Comparison of ENCODE assay signal across 8 mouse cellular contexts in the genomic region with DNA sequence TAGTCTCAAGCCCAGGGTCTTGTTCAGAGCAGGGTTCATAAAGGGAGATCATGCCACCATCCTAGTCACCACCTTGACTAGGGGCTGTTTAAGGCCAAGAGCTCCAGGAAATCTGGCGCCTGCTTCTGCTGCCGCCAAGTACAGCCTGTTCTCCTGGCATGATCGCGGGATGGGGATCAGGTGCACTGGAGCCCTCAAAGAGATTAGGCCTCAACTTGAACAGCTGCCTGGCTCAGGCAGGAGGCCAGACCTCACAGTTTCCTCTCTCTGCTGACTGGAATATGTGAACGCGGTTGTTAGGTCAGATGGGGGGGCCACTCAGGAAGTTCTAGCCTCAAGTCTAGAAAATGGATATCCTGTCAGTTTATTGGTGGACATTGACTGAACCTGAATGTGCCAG. TPM values are rescaled to one million over a fixed set of nuclear protein-coding genes. Genes with fewer than 3 reads are reported as not detected.
DNase-seq lines count a peak whose midpoint lies in the region; ATAC-seq and TF ChIP-seq lines count a peak whose summit lies in the region.

No protein-coding gene starts in this region.

- 55% methylated on average over 6 of the region's 6 CpGs for WGBS in forebrain, postnatal 0 days
- WGBS in forebrain, embryonic 11.5 days, result 93% methylated on average over 6 of the region's 6 CpGs
- 33% methylated on average over 6 of the region's 6 CpGs for WGBS in heart, embryonic 14.5 days

- H3K9me3 ChIP-seq in forebrain, postnatal 0 days (ENCODE audit: low read length), result no peaks in the 10 kb centered on the region
- no peaks in the 10 kb centered on the region for H3K9me3 ChIP-seq in forebrain, embryonic 11.5 days (ENCODE audit: control insufficient read depth, low read length)
- H3K9me3 ChIP-seq in heart, embryonic 14.5 days (ENCODE audit: control insufficient read depth, low read length), result no peaks in the 10 kb centered on the region

- no peak overlapping the region for H3K27ac ChIP-seq in forebrain, postnatal 0 days (ENCODE audit: low read depth, low read length)
- no peak overlapping the region for H3K27ac ChIP-seq in forebrain, embryonic 11.5 days (ENCODE audit: low read depth, low read length)
- peak overlapping the region in 1 of 2 experiments; percentile 47; a peak in 2 of 4 replicates for H3K27ac ChIP-seq in heart, embryonic 14.5 days (replicated peaks in 1 of 2; ENCODE audit: control insufficient read depth in 1 of 2, insufficient read depth in 1 of 2, low read depth in 2 of 2, low read length in 2 of 2)

- H3K36me3 ChIP-seq in forebrain, postnatal 0 days (ENCODE audit: insufficient read depth), result no peaks in the 10 kb centered on the region
- no peaks in the 10 kb centered on the region for H3K36me3 ChIP-seq in forebrain, embryonic 11.5 days (ENCODE audit: control insufficient read depth, insufficient read depth, low read length)
- H3K36me3 ChIP-seq in heart, embryonic 14.5 days (ENCODE audit: control insufficient read depth, insufficient read depth, low read length), result peaks cover 3% of the 10 kb centered on the region; the same call in 1 of the 2 replicates

- no peaks in the 10 kb centered on the region for H3K4me1 ChIP-seq in forebrain, postnatal 0 days (ENCODE audit: insufficient read depth)
- no peaks in the 10 kb centered on the region for H3K4me1 ChIP-seq in forebrain, embryonic 11.5 days (replicated peaks; ENCODE audit: control insufficient read depth, insufficient read depth, low read length)
- peaks cover 15 to 20% of the 10 kb centered on the region in 2 experiments for H3K4me1 ChIP-seq in heart, embryonic 14.5 days (ENCODE audit: control insufficient read depth in 2 of 2, insufficient read depth in 2 of 2, low read length in 2 of 2)

- no peak overlapping the region for H3K4me2 ChIP-seq in forebrain, postnatal 0 days (ENCODE audit: low read depth)
- H3K4me2 ChIP-seq in forebrain, embryonic 11.5 days (ENCODE audit: low read depth, low read length, severe bottlenecking), result no peak overlapping the region
- H3K4me2 ChIP-seq in heart, embryonic 14.5 days (ENCODE audit: low read length), result no peak overlapping the region

- DNase-seq in forebrain, postnatal 0 days, result peak; percentile 15
- no peak for DNase-seq in forebrain, embryonic 11.5 days (ENCODE audit: low spot score)
- DNase-seq in right cerebral cortex, postnatal 10 days (ENCODE audit: low spot score in 2 of 2), result peak; percentile 59 to 69
- DNase-seq in right cerebral cortex, postnatal 14 days, result no peak
- peak; percentile 86 for DNase-seq in lung, postnatal 25 days (ENCODE audit: low spot score)
- DNase-seq in spleen, postnatal 14 days (ENCODE audit: low spot score in 2 of 2), result no peak

- TF ChIP-seq CTCF in forebrain, postnatal 0 days (IDR thresholded peaks at IDR 0.05; ENCODE audit: low read depth), result no peak

- no peak overlapping the region for H3K9ac ChIP-seq in forebrain, postnatal 0 days
- H3K9ac ChIP-seq in forebrain, embryonic 11.5 days (ENCODE audit: low read length), result no peak overlapping the region
- H3K9ac ChIP-seq in heart, embryonic 14.5 days (ENCODE audit: low read length), result 0 out of 2 replicates have a peak overlapping the region, but pooled peaks have one; percentile 16

- ATAC-seq in forebrain, postnatal 0 days, result no peak
- no peak for ATAC-seq in forebrain, embryonic 11.5 days (replicated peaks; ENCODE audit: low FRiP score)
- ATAC-seq in heart, embryonic 14.5 days (ENCODE audit: insufficient number of reproducible peaks, insufficient read depth, low FRiP score, low read depth), result 0 out of 2 replicates have a peak, but pooled peaks have one; percentile 27
- no peak for ATAC-seq in erythroblast, adult 5-6 weeks (replicated peaks; ENCODE audit: low FRiP score, poor library complexity, severe bottlenecking)

- H3K27me3 ChIP-seq in forebrain, postnatal 0 days (ENCODE audit: insufficient read depth, low read length), result no peaks in the 10 kb centered on the region
- no peaks in the 10 kb centered on the region for H3K27me3 ChIP-seq in forebrain, embryonic 11.5 days (ENCODE audit: control insufficient read depth, insufficient read depth, low read length)
- no peaks in the 10 kb centered on the region for H3K27me3 ChIP-seq in heart, embryonic 14.5 days (ENCODE audit: control insufficient read depth, insufficient read depth, low read length)

- H3K4me3 ChIP-seq in forebrain, postnatal 0 days (ENCODE audit: low read depth, low read length), result no peak overlapping the region
- H3K4me3 ChIP-seq in forebrain, embryonic 11.5 days (ENCODE audit: low read depth, low read length), result no peak overlapping the region
- H3K4me3 ChIP-seq in heart, embryonic 14.5 days (ENCODE audit: control insufficient read depth in 1 of 2, insufficient read depth in 1 of 2, low read depth in 1 of 2, low read length in 2 of 2), result no peak overlapping the region

RNA-seq across cellular contexts. Expression of a gene that starts 14.6 kb away (rescaled TPM):
- total RNA-seq in forebrain, postnatal 0 days (2014; rRNA removed), result 14.1 and 14.2 TPM in 2 replicates
- polyA plus RNA-seq in forebrain, postnatal 0 days (2015; fragmentation: Nextera tagmentation; extraction: Ambion mirVana), result 12.9 and 13.4 TPM in 2 replicates
- 11.2 and 13.8 TPM in 2 replicates for polyA plus RNA-seq in forebrain, embryonic 11.5 days (2014; fragmentation: Nextera tagmentation; extraction: Ambion mirVana)
- polyA plus RNA-seq in heart, embryonic 14.5 days (2014; fragmentation: Nextera tagmentation; extraction: Ambion mirVana), result 13.6 and 14.2 TPM in 2 replicates
- 2.7 TPM in 1 of 2 replicates, not detected in the other for total RNA-seq in erythroblast, adult 5-6 weeks (2015; ENCODE audit: low replicate concordance)
- total RNA-seq in erythroblast, adult 5-6 weeks (2017; ENCODE audit: low replicate concordance), result 0.94 and 5.2 TPM in 2 replicates

RNA-seq across cellular contexts. Expression of a gene that starts 16.8 kb away (rescaled TPM):
- total RNA-seq in forebrain, postnatal 0 days (2014; rRNA removed), result 5.2 and 7.2 TPM in 2 replicates
- polyA plus RNA-seq in forebrain, postnatal 0 days (2015; fragmentation: Nextera tagmentation; extraction: Ambion mirVana), result 3.7 and 6.0 TPM in 2 replicates
- 1.3 and 1.6 TPM in 2 replicates for polyA plus RNA-seq in forebrain, embryonic 11.5 days (2014; fragmentation: Nextera tagmentation; extraction: Ambion mirVana)
- polyA plus RNA-seq in heart, embryonic 14.5 days (2014; fragmentation: Nextera tagmentation; extraction: Ambion mirVana), result 0.51 and 1.1 TPM in 2 replicates
- not detected in 2 replicates for total RNA-seq in erythroblast, adult 5-6 weeks (2015; ENCODE audit: low replicate concordance)
- not detected in 2 replicates for total RNA-seq in erythroblast, adult 5-6 weeks (2017; ENCODE audit: low replicate concordance)

RNA-seq across cellular contexts. Expression of a gene that starts 27.7 kb away (rescaled TPM):
- 2.7 and 4.0 TPM in 2 replicates for total RNA-seq in forebrain, postnatal 0 days (2014; rRNA removed)
- polyA plus RNA-seq in forebrain, postnatal 0 days (2015; fragmentation: Nextera tagmentation; extraction: Ambion mirVana), result 11.2 and 12.2 TPM in 2 replicates
- 6.5 and 7.4 TPM in 2 replicates for polyA plus RNA-seq in forebrain, embryonic 11.5 days (2014; fragmentation: Nextera tagmentation; extraction: Ambion mirVana)
- polyA plus RNA-seq in heart, embryonic 14.5 days (2014; fragmentation: Nextera tagmentation; extraction: Ambion mirVana), result 14.7 and 14.9 TPM in 2 replicates
- total RNA-seq in erythroblast, adult 5-6 weeks (2015; ENCODE audit: low replicate concordance), result 2.1 and 7.9 TPM in 2 replicates
- 2.0 and 4.7 TPM in 2 replicates for total RNA-seq in erythroblast, adult 5-6 weeks (2017; ENCODE audit: low replicate concordance)

RNA-seq across cellular contexts. Expression of a gene that starts 33.9 kb away (rescaled TPM):
- 1.5 and 1.6 TPM in 2 replicates for total RNA-seq in forebrain, postnatal 0 days (2014; rRNA removed)
- 1.2 and 1.5 TPM in 2 replicates for polyA plus RNA-seq in forebrain, postnatal 0 days (2015; fragmentation: Nextera tagmentation; extraction: Ambion mirVana)
- 3.2 and 4.9 TPM in 2 replicates for polyA plus RNA-seq in forebrain, embryonic 11.5 days (2014; fragmentation: Nextera tagmentation; extraction: Ambion mirVana)
- polyA plus RNA-seq in heart, embryonic 14.5 days (2014; fragmentation: Nextera tagmentation; extraction: Ambion mirVana), result 6.4 and 6.5 TPM in 2 replicates
- 10.8 and 25.3 TPM in 2 replicates for total RNA-seq in erythroblast, adult 5-6 weeks (2015; ENCODE audit: low replicate concordance)
- 25.1 and 41.4 TPM in 2 replicates for total RNA-seq in erythroblast, adult 5-6 weeks (2017; ENCODE audit: low replicate concordance)

Comparison
In these comparisons a context has a peak if more than half of its experiments do, and no peak if none do; other contexts are left out.
1. DNase-seq: peak in forebrain, postnatal 0 days (single experiment), right cerebral cortex, postnatal 10 days (2 of 2) and lung, postnatal 25 days (single experiment); none in forebrain, embryonic 11.5 days (single experiment), right cerebral cortex, postnatal 14 days (single experiment) and spleen, postnatal 14 days (0 of 2).